Mouse (Mus musculus): Measurements from ENCODE around the gene Nup35. TPM values are rescaled to one million over a fixed set of nuclear protein-coding genes. Genes with fewer than 3 reads are reported as not detected.
A peak's percentile ranks its signal among the peaks of the same experiment; 100 is the strongest.

Nup35 gene
- polyA plus RNA-seq, 3 experiments from 2014 or later: 27.5 to 35.3 (median 34.4) TPM

DNA sequence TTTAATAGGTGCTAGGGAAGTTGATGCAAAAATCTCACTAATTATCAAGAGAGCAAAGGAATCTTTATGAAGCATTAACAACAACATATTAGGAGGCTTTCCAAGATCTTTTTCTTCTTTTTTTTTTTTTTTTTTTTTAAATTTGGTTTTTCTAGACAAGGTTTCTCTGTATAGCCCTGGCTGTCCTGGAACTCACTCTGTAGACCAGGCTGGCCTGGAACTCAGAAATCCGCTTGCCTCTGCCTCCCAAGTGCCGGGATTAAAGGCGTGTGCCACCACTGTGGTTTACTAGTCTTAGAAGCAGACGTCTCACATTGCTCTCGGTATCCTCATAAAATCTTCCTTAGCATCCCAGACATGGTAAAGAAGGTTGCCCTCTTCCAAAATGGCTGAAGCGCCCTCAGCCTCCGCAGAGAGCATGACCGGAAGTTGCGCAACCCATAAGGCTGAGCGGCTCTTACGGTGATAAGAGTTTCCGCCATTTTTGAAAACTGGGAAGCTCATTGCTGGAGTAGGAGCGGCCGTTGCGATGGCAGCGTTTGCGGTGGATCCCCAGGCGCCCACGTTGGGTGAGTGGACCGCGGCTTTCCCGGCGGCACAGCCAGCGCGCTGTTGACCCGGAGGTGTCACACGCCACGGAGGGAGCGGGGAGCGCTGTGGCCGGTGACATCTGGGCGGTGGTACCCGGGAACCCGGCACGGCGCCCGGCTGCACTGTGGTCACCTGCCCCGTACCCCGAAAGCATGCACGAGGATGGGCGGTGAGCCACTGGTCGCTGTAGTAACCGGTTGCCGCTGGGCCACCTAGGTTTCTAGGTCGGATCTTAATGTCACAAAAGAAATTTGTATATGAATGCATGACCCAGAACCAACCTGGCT is 21.6 kb downstream of the Nup35 start:
- ATAC-seq: peak; percentile 97

DNA sequence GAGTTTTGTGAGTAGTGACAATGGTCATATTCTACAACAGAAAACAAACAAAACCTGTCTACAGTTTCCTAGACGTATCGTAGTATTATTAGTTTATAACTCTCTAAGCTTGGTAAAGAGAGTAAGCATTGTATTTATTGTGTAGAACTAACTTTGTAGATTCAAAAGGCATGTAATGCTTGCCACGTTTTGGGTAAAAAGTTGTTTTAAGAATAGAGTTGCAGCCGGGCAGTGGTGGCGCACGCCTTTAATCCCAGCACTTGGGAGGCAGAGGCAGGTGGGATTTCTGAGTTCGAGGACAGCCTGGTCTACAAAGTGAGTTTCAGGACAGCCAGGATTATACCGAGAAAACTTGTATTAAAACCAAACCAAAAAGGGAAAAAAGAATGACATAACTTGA is 22.4 kb downstream of the Nup35 start:
- ATAC-seq: peak; percentile 3

DNA sequence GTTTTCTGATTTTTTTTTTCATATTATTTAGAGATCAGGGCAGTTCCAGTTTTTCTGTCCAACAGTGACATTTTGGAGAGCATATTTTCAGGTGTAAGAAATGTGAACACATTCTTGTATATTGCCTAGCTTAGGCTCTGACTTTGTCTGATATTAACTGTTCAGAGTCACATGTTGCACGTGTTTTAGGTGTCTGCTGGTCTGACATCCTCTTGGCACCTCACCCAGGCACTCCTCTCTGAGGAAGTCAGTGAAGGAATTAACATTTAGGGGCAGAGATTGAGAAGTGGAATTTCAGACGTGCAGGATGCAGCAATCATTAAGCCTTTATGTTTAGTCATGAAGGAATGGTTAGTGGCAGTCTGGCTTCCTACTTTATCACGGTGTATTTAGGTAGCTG is 22.8 kb downstream of the Nup35 start:
- no peak for ATAC-seq

DNA sequence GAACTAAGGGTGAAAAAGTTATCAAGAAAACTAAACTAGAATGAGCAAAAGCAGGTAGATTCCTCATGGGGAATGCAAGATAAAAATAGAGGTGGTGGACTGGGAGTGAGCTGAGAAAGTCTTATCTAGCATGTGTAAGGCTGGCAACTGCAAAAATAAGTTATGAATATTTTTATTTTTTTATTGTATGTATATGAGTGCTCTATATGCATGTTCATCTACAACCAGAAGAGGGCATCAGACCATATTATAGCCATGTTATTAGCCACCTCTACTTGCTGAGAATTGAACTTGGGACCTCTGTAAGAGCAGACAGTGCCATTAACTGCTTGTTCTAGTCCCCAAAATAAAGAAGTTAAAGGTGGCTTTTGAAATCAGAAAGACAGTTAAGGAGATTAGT is 44.4 kb downstream of the Nup35 start:
- no peak for ATAC-seq

DNA sequence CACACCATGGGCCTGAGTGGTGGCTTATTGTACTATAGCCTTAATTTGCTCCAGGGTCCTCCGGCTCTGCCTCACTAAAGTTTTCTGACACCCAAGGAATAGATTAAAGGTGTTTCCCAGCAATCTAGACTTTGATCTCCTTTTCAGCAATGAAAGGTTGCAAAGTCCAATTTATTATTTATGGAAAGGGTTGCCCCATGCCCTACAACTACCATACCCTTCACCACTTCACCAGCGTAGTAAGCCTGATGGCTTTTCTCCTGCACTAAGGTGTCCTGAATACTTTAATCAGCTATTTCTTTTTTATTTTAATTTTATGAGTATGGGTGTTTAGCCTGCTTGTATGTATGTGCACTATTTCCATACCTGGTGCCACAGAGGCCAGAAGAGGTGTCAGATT is 45.6 kb downstream of the Nup35 start:
- ATAC-seq: no peak

DNA sequence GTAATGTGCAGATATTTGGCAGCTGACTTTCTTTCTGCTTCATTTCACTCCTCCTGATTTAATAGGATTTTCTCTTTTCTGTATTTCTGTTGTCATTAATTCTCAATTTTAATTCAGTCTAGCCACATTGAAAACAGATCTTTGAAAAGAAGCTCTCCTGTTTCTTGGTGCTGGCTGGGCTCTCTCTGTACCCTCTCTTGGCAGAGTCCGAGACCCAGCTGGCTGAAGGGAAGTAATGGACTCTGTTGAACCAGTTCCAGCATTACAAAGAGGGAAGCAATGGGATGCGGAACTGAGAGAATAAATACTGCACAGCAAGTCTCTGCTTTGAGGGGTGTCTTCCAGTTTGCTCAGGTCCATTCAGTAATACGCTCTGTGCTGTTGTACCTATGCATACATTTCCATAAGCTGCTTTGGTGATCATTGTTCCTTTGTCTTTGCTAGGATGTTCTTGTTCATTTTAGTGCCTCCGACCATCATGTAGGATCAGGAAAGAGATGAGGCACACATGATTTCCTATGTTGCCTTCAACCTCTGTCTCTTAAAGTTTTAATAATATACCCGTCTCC is 50.4 kb downstream of the Nup35 start:
- no peak for ATAC-seq

DNA sequence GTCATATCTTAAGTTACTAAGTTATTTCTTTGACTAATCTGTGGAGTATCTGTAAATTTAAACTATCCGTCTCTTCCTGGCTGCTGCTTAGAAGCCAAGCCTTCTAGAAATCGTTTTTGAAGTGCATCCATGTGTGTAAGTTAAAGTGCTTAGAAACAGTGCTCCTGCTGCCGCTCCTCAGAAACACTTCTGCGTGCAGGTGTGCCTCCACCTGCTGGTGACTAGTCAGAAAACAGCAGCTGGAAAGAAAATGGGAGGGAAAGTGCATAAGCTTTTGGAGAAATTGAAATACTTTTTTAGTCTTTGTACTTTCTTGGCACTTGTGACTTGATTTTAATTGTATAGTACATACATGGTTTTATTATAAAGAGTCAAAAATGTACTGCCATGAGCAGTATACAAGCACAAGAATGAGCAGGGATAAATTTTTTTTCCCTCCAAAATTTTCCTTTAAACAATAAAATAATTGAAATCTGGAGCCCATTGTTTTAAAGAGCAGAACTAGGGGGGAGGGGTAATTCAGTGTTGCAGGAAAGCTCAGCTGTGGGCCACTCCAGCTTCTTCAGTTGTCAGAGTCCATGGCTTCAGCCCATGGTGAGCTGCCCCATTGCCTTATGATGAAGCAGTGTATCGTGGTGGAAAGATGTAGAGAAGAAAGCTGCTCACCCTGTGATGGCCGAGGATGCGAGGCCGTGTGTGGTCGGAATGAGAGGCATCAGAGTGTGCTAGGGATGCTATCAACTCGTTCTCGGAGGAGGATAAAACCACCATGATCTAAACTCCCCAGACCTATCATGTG is 53.0 kb downstream of the Nup35 start:
- no peak for ATAC-seq

DNA sequence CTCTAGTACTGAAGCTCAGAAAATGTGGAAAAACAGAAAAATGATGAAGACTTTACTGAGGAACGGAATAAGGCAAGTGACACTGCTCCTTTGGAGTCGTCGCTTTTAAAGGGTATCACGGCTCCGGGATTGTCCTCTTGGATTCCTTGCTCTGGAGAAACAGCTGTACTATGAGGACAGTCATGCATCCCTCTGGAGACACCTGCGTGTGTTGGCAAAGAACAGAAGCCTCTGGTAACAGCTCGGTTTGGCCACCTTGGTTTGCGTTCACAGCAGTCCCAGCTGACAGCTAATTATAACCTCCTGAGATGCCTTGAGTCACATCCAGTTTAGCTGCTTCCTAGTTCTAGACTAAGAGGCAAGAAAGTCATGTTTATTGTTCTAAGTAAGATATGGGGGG is 61.8 kb downstream of the Nup35 start:
- ATAC-seq: no peak

DNA sequence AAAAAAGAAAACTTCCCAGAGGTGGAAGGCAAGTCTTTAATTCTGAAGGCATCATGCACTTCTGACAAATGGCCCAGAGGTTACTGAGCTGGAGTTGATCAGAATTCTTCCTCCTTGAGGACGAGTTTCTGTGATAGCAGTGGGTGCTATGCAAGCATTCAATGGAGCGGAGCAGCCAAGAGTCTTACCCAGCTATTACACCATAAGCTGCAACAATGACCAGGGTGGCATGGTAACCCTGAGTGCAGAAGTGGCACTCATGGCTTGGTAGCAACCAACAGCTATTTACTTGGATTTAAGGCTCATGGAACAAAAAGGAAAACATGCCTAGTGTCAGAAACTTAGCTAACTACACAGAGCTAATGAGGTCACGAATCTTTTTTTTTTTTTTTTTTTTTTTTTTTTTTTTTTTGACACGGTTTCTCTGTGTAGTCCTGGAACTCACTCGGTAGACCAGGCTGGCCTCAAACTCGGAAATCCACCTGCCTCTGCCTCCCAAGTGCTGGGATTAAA is 66.7 kb downstream of the Nup35 start:
- ATAC-seq: no peak

DNA sequence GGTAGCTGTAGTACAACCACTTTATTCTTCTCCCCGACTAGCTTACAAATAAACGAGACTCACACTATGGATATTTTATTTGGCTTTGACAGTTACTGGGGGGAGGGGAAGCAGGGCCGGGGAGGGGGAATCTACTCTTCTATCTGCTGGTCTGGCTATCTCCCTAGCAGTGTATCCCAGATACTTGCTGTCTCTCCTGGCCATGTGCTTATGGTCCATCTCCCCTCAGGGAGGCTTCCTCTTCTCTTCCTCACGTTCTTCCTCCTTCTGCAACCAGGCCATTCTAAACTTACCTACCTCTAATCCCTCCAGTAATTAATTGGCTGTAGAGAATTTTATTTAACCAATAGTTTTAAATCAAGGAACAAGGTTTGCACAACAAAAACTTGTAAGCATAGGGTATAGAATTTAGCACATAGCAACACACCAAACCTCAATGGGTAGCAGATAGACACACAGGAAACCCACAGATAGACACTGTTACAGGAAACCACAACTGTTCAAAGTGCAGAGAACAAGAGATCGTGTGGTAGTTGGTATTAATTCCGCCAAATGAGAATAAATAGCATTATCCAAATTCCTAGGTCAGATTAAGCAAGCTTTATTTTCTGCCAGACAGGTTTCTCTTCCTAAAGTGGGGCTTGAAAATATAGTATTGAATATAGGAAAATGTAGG is 67.5 kb downstream of the Nup35 start:
- peak; percentile 98 for ATAC-seq

DNA sequence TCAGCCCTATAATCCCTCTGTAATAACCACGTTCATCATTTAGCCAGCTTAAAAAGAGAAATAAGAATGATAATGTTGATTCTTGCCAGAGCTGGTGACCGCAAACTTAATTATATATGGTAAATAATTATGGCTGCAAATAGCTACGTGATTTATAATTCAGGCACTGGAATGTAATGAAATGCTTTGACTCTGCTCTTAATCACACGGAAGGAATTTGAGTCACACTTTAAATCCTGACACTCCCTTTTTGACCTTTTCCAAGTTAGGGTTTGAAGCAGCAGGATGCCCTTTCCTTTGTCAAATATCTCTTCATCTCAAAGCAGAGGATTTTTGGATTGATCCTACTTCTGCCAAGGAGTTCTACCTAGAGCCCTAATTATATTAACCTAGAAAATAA is 71.2 kb downstream of the Nup35 start:
- ATAC-seq: no peak

DNA sequence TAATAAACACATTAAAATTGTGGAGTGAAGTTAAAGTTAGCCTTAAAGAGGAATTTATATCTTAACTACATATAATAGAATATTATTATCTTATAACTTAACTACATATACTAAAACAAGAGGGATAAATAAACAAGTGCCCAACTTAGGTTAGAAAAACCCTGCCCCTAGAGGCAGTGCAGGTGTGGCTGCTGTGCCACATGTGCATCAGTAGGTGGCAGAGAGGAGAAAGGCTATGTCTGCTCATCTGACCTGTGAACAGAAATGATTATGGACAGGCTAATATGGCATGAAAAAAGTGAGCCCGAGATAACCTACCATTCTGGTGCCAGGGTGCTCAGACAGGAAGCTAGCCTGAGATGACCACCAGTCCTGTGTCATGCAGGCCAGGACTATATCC is 90.4 kb downstream of the Nup35 start:
- ATAC-seq: peak; percentile 65

Other genes with a start within 250 kb of the Nup35 start
- not detected for gene Frzb, start 169.6 kb upstream of the Nup35 start, polyA plus RNA-seq (2017; shearing (Covaris generic))
- gene Nckap1, start 35.9 kb upstream of the Nup35 start, polyA plus RNA-seq (2017; shearing (Covaris generic)): 1 to 10 TPM; 2.3 to 3.9 (median 2.5) TPM
- gene Dusp19, start 191 bp upstream of the Nup35 start, polyA plus RNA-seq (2017; shearing (Covaris generic)): 10 to 100 TPM; 16.1 to 22.1 (median 20.9) TPM